In the genomic region with DNA sequence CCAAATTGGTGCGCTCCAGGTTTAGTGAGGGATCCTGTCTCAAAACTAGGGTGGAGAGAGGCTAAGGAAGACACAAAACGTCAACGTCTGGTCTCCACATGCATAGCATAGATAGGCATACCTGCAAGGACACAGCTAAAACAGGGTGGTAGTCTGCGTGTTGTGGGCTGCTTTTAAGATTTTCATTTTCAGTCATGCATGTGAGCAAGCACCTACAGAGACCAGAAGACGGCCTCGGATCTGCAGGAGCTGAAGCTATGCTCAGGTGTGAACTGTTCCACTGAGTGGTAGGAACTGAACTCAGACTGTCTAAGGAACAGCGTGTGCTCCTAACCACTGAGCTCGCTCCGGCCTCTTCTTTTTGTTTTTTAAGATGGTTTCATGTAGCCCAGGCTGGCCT, we compare ENCODE assay signal across 26 mouse cellular contexts. TPM values are rescaled to one million over a fixed set of nuclear protein-coding genes. Genes with fewer than 3 reads are reported as not detected.
"Had no signal": no experiment of that assay in that cellular context is flagged by ENCODE, and none has a peak within 500 bp of the region (broad histone marks: within the 10 kb centered on the region; RNA-seq: fewer than 3 reads in every experiment).

No protein-coding gene starts in this region.

- ATAC-seq: hindbrain, embryonic 16.5 days; inflammation-experienced regulatory T-cells, adult 6 months; intestine, embryonic 15.5 days; intestine, postnatal 0 days had no signal

- H3K4me3 ChIP-seq: heart, adult 2 months; hindbrain, embryonic 10.5 days; hindbrain, embryonic 12.5 days; intestine, embryonic 15.5 days; layer of hippocampus, adult 2 months; left cerebral cortex, adult 2 months; limb, embryonic 10.5 days; limb, embryonic 12.5 days; liver, embryonic 13.5 days had no signal

- H3K9me3 ChIP-seq: hindbrain, embryonic 10.5 days; hindbrain, embryonic 12.5 days; intestine, embryonic 15.5 days; limb, embryonic 10.5 days; limb, embryonic 12.5 days; liver, embryonic 13.5 days had no signal

- H3K9ac ChIP-seq: hindbrain, embryonic 12.5 days; hindbrain, embryonic 14.5 days; intestine, embryonic 15.5 days; limb, embryonic 12.5 days had no signal

- H3K4me2 ChIP-seq: heart, embryonic 11.5 days; hindbrain, embryonic 12.5 days; hindbrain, embryonic 14.5 days; intestine, embryonic 15.5 days; limb, embryonic 12.5 days; liver, embryonic 11.5 days; liver, embryonic 13.5 days had no signal

- DNase-seq: gastrocnemius, postnatal 10 days; gastrocnemius, postnatal 25 days; heart, adult 2 months; heart, postnatal 10 days; heart, postnatal 4 days; kidney, adult 18-20 months; kidney, adult 8-10 months; kidney, postnatal 10 days; kidney, postnatal 25 days; kidney, postnatal 4 days; liver; liver, embryonic 13.5 days had no signal

- H3K27me3 ChIP-seq: hindbrain, embryonic 12.5 days; intestine, embryonic 15.5 days; limb, embryonic 12.5 days; liver, embryonic 13.5 days had no signal

- H3K27ac ChIP-seq: heart, adult 2 months; hindbrain, embryonic 10.5 days; hindbrain, embryonic 12.5 days; hindbrain, embryonic 14.5 days; intestine, embryonic 15.5 days; layer of hippocampus, adult 2 months; left cerebral cortex, adult 2 months; limb, embryonic 10.5 days; limb, embryonic 12.5 days; liver, embryonic 13.5 days had no signal

RNA-seq across cellular contexts. Expression of a gene that starts 42.4 kb away (rescaled TPM):
- total RNA-seq: granulocyte monocyte progenitor cell, adult 5-6 weeks had no signal
- polyA plus RNA-seq: liver, embryonic 13.5 days had no signal

RNA-seq across cellular contexts. Expression of a gene that starts 43.3 kb away (rescaled TPM):
- total RNA-seq: granulocyte monocyte progenitor cell, adult 5-6 weeks had no signal
